Mouse (Mus musculus): Measurements from ENCODE around the gene Zer1.
"Not testable (repeated sequence)": the region's sequence is repeated elsewhere in the genome, so short reads cannot be mapped to it uniquely, and the experiment has no call there.

Gene Zer1

DNA sequence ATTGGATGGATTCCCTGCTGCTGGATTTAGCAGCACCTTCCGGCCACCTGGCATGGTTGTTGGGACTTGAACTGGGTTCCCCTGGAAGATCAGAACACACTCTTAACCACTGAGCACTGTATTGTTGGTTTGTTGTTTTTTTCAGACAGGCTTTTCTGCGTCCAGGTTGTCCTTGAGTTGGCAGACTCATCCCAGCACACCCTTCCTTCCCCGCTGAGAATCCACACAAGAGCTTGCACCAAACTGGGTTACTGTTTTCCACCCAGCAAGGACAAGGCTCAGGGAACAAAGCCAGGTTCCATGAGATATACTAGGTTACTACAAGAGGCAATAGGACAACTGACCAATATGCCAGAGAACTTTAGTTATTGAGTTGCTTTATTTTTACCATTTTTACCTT is 67.6 kb downstream of the Zer1 start:
- no peak for DNase-seq (ENCODE audit: extremely low read depth, low read depth, low spot score)

DNA sequence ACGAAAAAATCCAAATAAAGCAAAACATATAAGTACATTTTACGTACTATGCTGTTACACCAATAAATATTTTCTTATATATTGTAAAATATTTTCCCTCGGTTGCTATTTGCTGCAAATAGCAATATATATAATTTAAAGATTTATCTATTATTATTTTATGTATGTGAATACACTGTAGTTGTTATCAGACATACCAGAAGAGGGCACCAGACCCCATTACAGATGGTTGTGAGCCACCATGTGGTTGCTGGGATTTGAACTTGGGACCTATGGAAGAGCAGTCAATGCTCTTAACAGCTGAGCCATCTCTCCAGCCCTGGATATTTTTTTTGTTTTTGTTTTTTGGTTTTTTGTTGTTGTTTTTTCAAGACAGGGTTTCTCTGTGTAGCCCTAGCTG is 69.1 kb downstream of the Zer1 start:
- DNase-seq (ENCODE audit: extremely low read depth, low read depth, low spot score) = not testable (repeated sequence)

DNA sequence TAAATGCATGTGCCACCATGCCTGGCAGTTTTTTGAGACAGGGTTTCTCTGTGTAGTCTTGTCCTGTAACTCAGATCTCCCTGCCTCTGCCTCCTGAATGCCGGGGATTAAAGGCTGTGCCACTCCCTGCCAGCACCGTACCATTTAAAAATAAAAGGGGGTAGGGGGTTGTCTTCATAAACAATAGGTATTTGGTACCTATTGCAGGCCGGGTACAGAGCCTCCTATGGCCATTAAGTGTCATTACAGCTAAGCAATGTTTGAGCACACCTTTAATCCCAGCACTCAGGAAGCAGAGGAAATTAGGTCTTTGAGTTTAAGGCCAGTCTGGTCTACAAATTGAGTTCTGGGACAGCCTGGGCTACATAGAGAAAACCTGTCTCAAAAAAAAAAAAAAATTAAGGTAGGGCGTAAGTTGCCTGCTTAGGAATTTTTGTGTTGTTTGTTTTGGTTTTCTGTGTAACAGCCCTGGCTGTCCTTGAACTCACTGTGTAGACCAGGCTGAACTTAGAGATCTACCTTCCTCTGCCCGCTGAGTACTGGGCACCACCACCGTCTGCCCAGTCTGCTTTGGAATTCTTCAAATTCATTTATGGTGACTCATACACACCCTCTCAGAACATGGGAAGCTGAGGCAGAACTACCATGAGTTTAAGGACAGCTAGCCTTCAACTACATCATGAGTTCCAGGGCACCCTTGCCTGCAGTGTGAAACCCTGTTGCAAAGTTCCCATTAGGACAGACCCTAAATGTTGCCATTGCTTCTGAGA is 72.2 kb downstream of the Zer1 start:
- no peak for DNase-seq (ENCODE audit: extremely low read depth, low read depth, low spot score)

DNA sequence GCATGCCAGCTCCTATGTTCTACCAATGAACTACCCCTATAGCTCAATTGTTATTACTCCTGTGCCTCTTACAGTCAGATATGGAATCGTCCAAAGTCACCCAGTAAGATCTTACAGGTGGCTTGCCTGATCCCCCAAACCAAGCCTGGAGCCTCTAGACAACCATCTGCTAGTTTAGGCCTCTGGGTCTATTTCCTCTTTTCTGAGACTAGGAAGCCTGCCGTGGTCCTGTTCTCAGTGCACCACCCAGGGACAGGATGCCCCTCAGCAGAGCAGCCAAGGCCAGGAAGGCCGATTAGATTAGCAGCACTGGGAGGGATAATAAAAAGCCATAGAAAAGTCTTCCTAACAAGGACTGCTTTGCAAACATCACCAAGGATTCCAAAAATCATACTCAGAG is 74.6 kb downstream of the Zer1 start:
- no peak for DNase-seq (ENCODE audit: extremely low read depth, low read depth, low spot score)

DNA sequence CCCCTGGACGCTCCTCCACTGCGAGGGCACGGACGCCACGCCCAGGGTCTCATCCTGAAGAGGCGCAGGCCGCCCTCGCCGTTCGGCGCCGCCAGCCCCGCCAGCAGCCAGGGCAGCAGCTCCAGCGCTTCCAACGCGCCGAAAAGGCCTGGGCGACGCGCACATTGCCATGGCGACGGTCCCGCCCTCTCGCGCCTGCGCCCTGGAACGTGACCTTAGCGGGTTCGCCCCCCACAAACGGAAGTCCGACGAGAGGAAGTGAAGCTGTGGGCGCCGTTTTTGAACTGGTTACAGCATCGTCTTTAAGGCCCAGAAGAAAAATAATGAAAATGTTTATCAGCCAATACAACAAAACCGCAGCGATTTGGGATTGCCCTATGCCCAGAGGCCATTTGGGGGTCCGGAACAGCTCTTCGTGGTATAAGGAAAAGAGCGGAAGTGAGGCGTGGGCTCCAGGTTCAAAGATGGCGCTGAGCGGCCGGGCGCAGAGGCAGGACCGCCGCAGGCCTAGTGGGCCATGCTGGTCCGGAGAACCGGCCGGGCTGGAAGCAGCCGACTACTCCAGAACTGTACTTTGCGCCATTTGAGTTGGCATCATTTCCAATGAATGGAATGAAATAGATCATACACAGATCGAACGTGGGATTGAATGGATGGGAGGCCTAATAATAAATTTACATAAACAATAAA is 75.5 kb downstream of the Zer1 start, which contains the start of gene Wdr34:
Gene Wdr34, minus strand, starts transcription at position 183 of the 690 bp plus-strand sequence.
- no peak for DNase-seq (ENCODE audit: extremely low read depth, low read depth, low spot score)

DNA sequence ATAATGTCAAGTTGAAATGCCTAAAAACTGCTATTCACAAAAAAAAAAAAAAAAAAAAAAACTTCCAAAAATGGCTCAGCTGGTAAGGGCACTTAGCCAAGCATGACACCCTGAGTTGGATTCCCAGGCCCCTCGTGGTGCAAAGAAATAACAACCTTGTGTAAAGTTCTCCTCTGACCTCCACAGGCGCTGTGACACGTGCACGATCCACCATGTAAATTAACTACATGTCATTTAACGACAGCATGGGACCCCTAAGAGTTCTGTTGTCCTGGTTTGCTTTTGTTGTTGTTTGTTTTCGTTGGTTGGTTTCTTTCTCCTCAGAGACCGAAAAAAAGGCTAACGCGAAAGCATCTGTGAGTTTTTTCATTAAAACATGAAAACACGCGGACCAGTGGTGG is 76.3 kb downstream of the Zer1 start:
- DNase-seq (ENCODE audit: extremely low read depth, low read depth, low spot score) = no peak

All from fat pad, adult 2 months (tissue).